Mouse (Mus musculus): ENCODE data around the gene H2-M10.5. TPM values are rescaled to one million over a fixed set of nuclear protein-coding genes. Genes with fewer than 3 reads are reported as not detected.

The H2-M10.5 gene
- total RNA-seq (2023) = not detected

DNA sequence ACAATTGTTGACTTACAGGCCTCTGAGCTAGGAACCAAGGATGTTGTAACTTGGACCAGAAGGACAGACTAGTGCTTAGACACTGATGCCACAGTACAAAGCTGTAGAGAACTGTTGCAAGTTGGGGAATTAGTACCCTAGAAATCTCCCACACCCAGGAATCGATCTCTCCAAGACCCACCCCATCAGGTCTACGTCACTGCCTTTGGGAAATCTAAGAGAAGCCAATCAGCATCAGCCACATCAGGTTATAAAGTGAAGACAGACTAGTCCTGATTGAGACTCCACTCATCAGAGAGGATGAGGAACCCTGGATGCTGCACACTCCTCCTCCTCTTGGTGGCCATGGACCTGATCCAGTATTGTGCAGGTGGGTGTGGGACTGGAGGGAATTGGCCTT, at the start of gene H2-M10.5:
TSS of gene H2-M10.5 (plus strand) at position 301 of the 400 bp plus-strand sequence.

DNA sequence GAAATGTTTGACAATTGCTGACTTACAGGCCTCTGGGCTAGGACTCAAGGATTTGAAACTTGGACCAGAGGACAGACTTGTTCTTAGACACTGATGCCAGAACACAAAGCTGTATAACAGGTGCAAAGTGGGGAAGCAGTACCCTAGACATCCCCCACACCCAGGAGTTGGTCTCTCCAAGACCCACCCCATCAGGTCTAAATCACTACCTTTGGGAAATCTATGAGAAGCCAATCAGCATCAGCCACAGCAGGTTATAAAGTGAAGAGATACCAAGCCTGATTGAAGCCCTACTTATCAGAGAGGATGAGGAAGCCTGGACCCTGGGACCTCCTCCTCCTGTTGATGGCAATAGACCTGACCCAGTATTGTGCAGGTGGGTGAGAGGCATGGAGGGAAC, 39.2 kb downstream of the H2-M10.5 start, which contains the start of gene H2-M10.6:
TSS of gene H2-M10.6 (plus strand) at position 301 of the 400 bp plus-strand sequence.

Other genes starting within 250 kb of the H2-M10.5 start
- gene H2-M11, start 225.8 kb upstream of the H2-M10.5 start, total RNA-seq (2023) = not detected
- gene H2-M9, start 130.2 kb upstream of the H2-M10.5 start, total RNA-seq (2023) = not detected
- gene H2-M1, start 100.7 kb upstream of the H2-M10.5 start, total RNA-seq (2023) = not detected
- gene H2-M10.6, start 39.3 kb downstream of the H2-M10.5 start, total RNA-seq (2023) = not detected
- gene Trim26, start 64.2 kb downstream of the H2-M10.5 start, total RNA-seq (2023) = 100 to 1,000 TPM; 175 to 200 TPM
- not detected for gene Trim15, start 94.3 kb downstream of the H2-M10.5 start, total RNA-seq (2023)
- gene Trim10, start 96.7 kb downstream of the H2-M10.5 start, total RNA-seq (2023) = under 1 TPM in 1 of 2 experiments, not detected in 1; 0.46 TPM
- gene Trim40, start 117.2 kb downstream of the H2-M10.5 start, total RNA-seq (2023) = under 1 TPM in 1 of 2 experiments, not detected in 1; 0.36 TPM
- not detected for gene Trim31, start 125.2 kb downstream of the H2-M10.5 start, total RNA-seq (2023)
- gene Rnf39, start 170.0 kb downstream of the H2-M10.5 start, total RNA-seq (2023) = not detected
- 100 to 1,000 TPM in 1 of 2 experiments, 10 to 100 TPM in 1; 95.2 to 105 TPM for gene Ppp1r11, start 178.8 kb downstream of the H2-M10.5 start, total RNA-seq (2023)
- 10 to 100 TPM; 70.2 to 71.0 TPM for gene Znrd1, start 185.6 kb downstream of the H2-M10.5 start, total RNA-seq (2023)
- 1 to 10 TPM; 1.6 to 7.4 TPM for gene Znrd1as, start 185.7 kb downstream of the H2-M10.5 start, total RNA-seq (2023)
- not detected for gene 2410137M14Rik, start 208.3 kb downstream of the H2-M10.5 start, total RNA-seq (2023)
- gene H2-M5, start 216.6 kb downstream of the H2-M10.5 start, total RNA-seq (2023) = not detected
- not detected for gene Zfp57, start 228.3 kb downstream of the H2-M10.5 start, total RNA-seq (2023)

All from B cell, adult 67 days (primary cell).